Mouse (Mus musculus): ENCODE measurements around the gene Atp8a1.

GRCm38 (mm10) chr5:67821987-67822401, 25.2 kb downstream of the Atp8a1 start:
- TF ChIP-seq CTCF (IDR thresholded peaks at IDR 0.05; ENCODE audit: control insufficient read depth, insufficient read depth, insufficient read length) (no peak), MYOD1 (IDR thresholded peaks at IDR 0.05; ENCODE audit: control insufficient read depth, insufficient read length, low read depth) (no peak)

Data from C2C12 (cell line).